Mouse (Mus musculus) ES-E14 (cell line): ENCODE data around the gene Acp5. TPM values are rescaled to one million over a fixed set of nuclear protein-coding genes. Genes with fewer than 3 reads are reported as not detected.

Source experiments
- DNase-seq: peaks from one replicate; pipeline ENCODE4 v3.0.0-alpha.2; 2013; ENCODE audit warnings: low read depth, low spot score
- H3K27ac ChIP-seq: 2 replicates; pipeline ENCODE4 v1.5.1; 2012; ENCODE audit warnings: low read depth, mild to moderate bottlenecking, low read length, moderate library complexity, mixed read lengths; ENCODE audit not compliant: poor library complexity, insufficient read depth, severe bottlenecking
- H3K36me3 ChIP-seq: 2 replicates; pipeline ENCODE4 v1.6.1; 2012; ENCODE audit warnings: mild to moderate bottlenecking, low read length, moderate library complexity, mixed read lengths; ENCODE audit not compliant: control insufficient read depth, poor library complexity, insufficient read depth, severe bottlenecking
- H3K4me1 ChIP-seq, 2 experiments: fragments of 150-350 bp in 1 of 2; sonication (generic) in 1 of 2; 2 replicates each; pipeline ENCODE4 v1.6.1; 2012; ENCODE audit warnings: low read length in 2 of 2, mild to moderate bottlenecking in 1 of 2, mixed read lengths in 1 of 2; ENCODE audit not compliant: control insufficient read depth in 2 of 2, insufficient read depth in 2 of 2, poor library complexity in 1 of 2
- H3K4me3 ChIP-seq, 2 experiments: fragments of 150-350 bp in 1 of 2; sonication (generic) in 1 of 2; 2 replicates each; pipeline ENCODE4 v1.5.1; 2012; ENCODE audit warnings: low read length in 2 of 2, low read depth in 1 of 2, mild to moderate bottlenecking in 1 of 2, mixed read lengths in 1 of 2; ENCODE audit not compliant: insufficient read depth in 1 of 2, poor library complexity in 1 of 2, severe bottlenecking in 1 of 2
- H3K9ac ChIP-seq: 2 replicates; pipeline ENCODE4 v1.6.1; 2012; ENCODE audit warnings: low read depth, mild to moderate bottlenecking, low read length, mixed read lengths; ENCODE audit not compliant: poor library complexity, insufficient read depth, severe bottlenecking
- H3K9me3 ChIP-seq: fragments of 150-350 bp; sonication (generic); 2 replicates; pipeline ENCODE4 v1.6.1; 2012; ENCODE audit warnings: low read depth, mild to moderate bottlenecking, low read length; ENCODE audit not compliant: control insufficient read depth, insufficient read depth
- CHD2 ChIP-seq: IDR thresholded peaks from 2 replicates; pipeline ENCODE4 v1.6.1; 2014; ENCODE audit warnings: mild to moderate bottlenecking, low read depth, low read length, inconsistent platforms
- HCFC1 ChIP-seq: IDR thresholded peaks from 2 replicates; pipeline ENCODE4 v1.6.1; 2012; ENCODE audit warnings: low read length, inconsistent platforms, borderline replicate concordance; ENCODE audit not compliant: insufficient read depth
- MAFK ChIP-seq: IDR thresholded peaks from 2 replicates; pipeline ENCODE4 v1.6.1; 2014; ENCODE audit warnings: mild to moderate bottlenecking, low read depth, low read length, inconsistent platforms; ENCODE audit not compliant: insufficient read depth
- ZC3H11A ChIP-seq: IDR thresholded peaks from 2 replicates; pipeline ENCODE4 v1.6.1; 2012; ENCODE audit warnings: low read depth, mild to moderate bottlenecking, inconsistent platforms, low read length, borderline replicate concordance
- ZNF384 ChIP-seq: IDR thresholded peaks from 2 replicates; pipeline ENCODE4 v1.6.1; 2012; ENCODE audit warnings: low read depth, low read length, inconsistent platforms
- in situ Hi-C, 2 experiments: fragments of 600-800 bp; cut with MboI; formaldehyde crosslinking; loops; one replicate each; pipeline ENCODE4 v1.15.1; 2025; ENCODE audit warnings: low sequenced_read_pairs in 2 of 2, inconsistent platforms in 1 of 2; ENCODE audit not compliant: unreplicated experiment in 2 of 2
- total RNA-seq: library from RNA; depleted of rRNA; stranded (reverse); fragments of 300-350 nt; gene quantifications from 2 replicates; pipeline ENCODE4 v1.2.3, GENCODE M21; 2012

Acp5 gene
- total RNA-seq, 1 experiment, result 14.6 TPM

GRCm38 (mm10) chr9:22165964-22166363, 30.5 kb upstream of the Acp5 start:
- in situ Hi-C loops, result no loop called here

GRCm38 (mm10) chr9:22164711-22165668, 29.5 kb upstream of the Acp5 start:
- TF ChIP-seq HCFC1 (no peak), MAFK (0 out of 2 replicates have a peak, but pooled peaks have one; percentile 35), CHD2 (no peak), ZC3H11A (no peak), ZNF384 (peak; percentile 60; the same call in 1 of the 2 replicates)
- no peak overlapping the region for H3K27ac ChIP-seq
- no peak for DNase-seq
- peak overlapping the region; percentile 45 for H3K9ac ChIP-seq
- in situ Hi-C loops, result no loop called here
- no peaks in the 10 kb centered on the region for H3K36me3 ChIP-seq
- peaks cover 0 to 4% of the 10 kb centered on the region in 2 experiments; a peak in 1 of 4 replicates for H3K4me1 ChIP-seq
- no peaks in the 10 kb centered on the region for H3K9me3 ChIP-seq
- peak overlapping the region; percentile 67 to 70 for H3K4me3 ChIP-seq

More at GRCm38 (mm10) chr9:22165964-22166363, 30.5 kb upstream of the Acp5 start:
- DNase-seq, result no peak
- H3K36me3 ChIP-seq, result no peaks in the 10 kb centered on the region
- peaks cover 0 to 4% of the 10 kb centered on the region in 2 experiments; a peak in 1 of 4 replicates for H3K4me1 ChIP-seq
- no peak overlapping the region for H3K27ac ChIP-seq
- no peak overlapping the region; a peak in 1 of 4 replicates for H3K4me3 ChIP-seq
- no peaks in the 10 kb centered on the region for H3K9me3 ChIP-seq
- no peak for TF ChIP-seq ZNF384
- TF ChIP-seq CHD2, result no peak
- TF ChIP-seq HCFC1, result no peak
- no peak for TF ChIP-seq MAFK
- no peak for TF ChIP-seq ZC3H11A
- H3K9ac ChIP-seq, result no peak overlapping the region

GRCm38 (mm10) chr9:22162912-22163311, 27.4 kb upstream of the Acp5 start:
- TF ChIP-seq MAFK (no peak), ZC3H11A (no peak), HCFC1 (no peak), ZNF384 (no peak), CHD2 (no peak)
- no peak for DNase-seq
- Histone ChIP-seq H3K36me3 (peaks cover 5% of the 10 kb centered on the region; the same call in 1 of the 2 replicates), H3K4me3 (no peak overlapping the region), H3K9ac (no peak overlapping the region), H3K9me3 (no peaks in the 10 kb centered on the region), H3K4me1 (peaks cover 0 to 6% of the 10 kb centered on the region in 2 experiments; a peak in 1 of 4 replicates), H3K27ac (no peak overlapping the region)
- in situ Hi-C loops, result no loop called here

GRCm38 (mm10) chr9:22162305-22162704, 26.8 kb upstream of the Acp5 start:
- no peak overlapping the region for H3K9ac ChIP-seq
- DNase-seq, result no peak
- in situ Hi-C loops, result no loop called here
- H3K4me3 ChIP-seq, result no peak overlapping the region
- H3K36me3 ChIP-seq, result peaks cover 6% of the 10 kb centered on the region; the same call in 1 of the 2 replicates
- no peak for TF ChIP-seq ZNF384
- TF ChIP-seq ZC3H11A, result no peak
- no peak for TF ChIP-seq MAFK
- TF ChIP-seq HCFC1, result no peak
- no peak for TF ChIP-seq CHD2
- no peak overlapping the region for H3K27ac ChIP-seq
- peaks cover 0 to 10% of the 10 kb centered on the region in 2 experiments; a peak in 1 of 4 replicates for H3K4me1 ChIP-seq
- no peaks in the 10 kb centered on the region for H3K9me3 ChIP-seq
